Mouse (Mus musculus) testis, adult 2 months (tissue): ENCODE measurements around the gene A930009A15Rik.

Source experiments
- CTCF ChIP-seq: fragments of 200-500 bp; IDR thresholded peaks from 2 replicates; pipeline ENCODE4 v1.5.1; 2012; ENCODE audit warnings: low read depth, mild to moderate bottlenecking, inconsistent platforms, low read length, moderate library complexity; ENCODE audit not compliant: control insufficient read depth, insufficient read depth, insufficient replicate concordance
- POLR2A ChIP-seq: fragments of 200-500 bp; IDR thresholded peaks from 2 replicates; pipeline ENCODE4 v1.6.1; 2012; ENCODE audit warnings: low read depth, mild to moderate bottlenecking, inconsistent platforms, low read length, moderate library complexity; ENCODE audit not compliant: control insufficient read depth

- TF ChIP-seq CTCF (no peak), POLR2A (no peak)
Observed at GRCm38 (mm10) chr10:115569712-115570491, at the start of gene A930009A15Rik.
